Mouse (Mus musculus): Measurements from ENCODE around the gene Hspbap1. TPM values are rescaled to one million over a fixed set of nuclear protein-coding genes. Genes with fewer than 3 reads are reported as not detected.
A peak's percentile ranks its signal among the peaks of the same experiment; 100 is the strongest.

Gene Hspbap1
- polyA plus RNA-seq, 1 experiment from 2014 or later = 15.1 TPM

- ATAC-seq (ENCODE audit: low FRiP score) = no peak
- no peak overlapping the region for H3K4me3 ChIP-seq (replicated peaks; ENCODE audit: low read length)
- no peaks in the 10 kb centered on the region for H3K4me1 ChIP-seq (replicated peaks; ENCODE audit: control insufficient read depth, insufficient read depth, low read length)
- H3K4me2 ChIP-seq (replicated peaks) = no peak overlapping the region
- DNase-seq (ENCODE audit: low spot score) = no peak
- no peak overlapping the region for H3K9ac ChIP-seq
- no peak overlapping the region for H3K27ac ChIP-seq
- no peaks in the 10 kb centered on the region for H3K9me3 ChIP-seq (ENCODE audit: control insufficient read depth, low read length)
- 89% methylated on average over 2 of the region's 2 CpGs for WGBS
- H3K36me3 ChIP-seq (replicated peaks; ENCODE audit: control insufficient read depth, insufficient read depth) = 0 out of 2 replicates have a peak, but pooled peaks cover 6% of the 10 kb centered on the region
- H3K27me3 ChIP-seq (ENCODE audit: control insufficient read depth, insufficient read depth, low read length) = no peaks in the 10 kb centered on the region
These were observed 38.7 kb downstream of the Hspbap1 start for GRCm38 (mm10) chr16:35808838-35809237.

GRCm38 (mm10) chr16:35813119-35813518 is 42.9 kb downstream of the Hspbap1 start:
- H3K9ac ChIP-seq = no peak overlapping the region
- peaks cover 7% of the 10 kb centered on the region; the same call in 1 of the 2 replicates for H3K36me3 ChIP-seq (replicated peaks; ENCODE audit: control insufficient read depth, insufficient read depth)
- DNase-seq (ENCODE audit: low spot score) = no peak
- H3K4me2 ChIP-seq (replicated peaks) = no peak overlapping the region
- no peaks in the 10 kb centered on the region for H3K9me3 ChIP-seq (ENCODE audit: control insufficient read depth, low read length)
- no peak overlapping the region for H3K4me3 ChIP-seq (replicated peaks; ENCODE audit: low read length)
- 95% methylated on average over 3 of the region's 3 CpGs for WGBS
- no peak overlapping the region for H3K27ac ChIP-seq
- H3K4me1 ChIP-seq (replicated peaks; ENCODE audit: control insufficient read depth, insufficient read depth, low read length) = no peaks in the 10 kb centered on the region
- ATAC-seq (ENCODE audit: low FRiP score) = no peak
- H3K27me3 ChIP-seq (ENCODE audit: control insufficient read depth, insufficient read depth, low read length) = no peaks in the 10 kb centered on the region

GRCm38 (mm10) chr16:35817255-35818089 is 47.3 kb downstream of the Hspbap1 start:
- Histone ChIP-seq H3K4me2 (replicated peaks) (no peak overlapping the region), H3K4me1 (replicated peaks; ENCODE audit: control insufficient read depth, insufficient read depth, low read length) (no peaks in the 10 kb centered on the region), H3K27me3 (ENCODE audit: control insufficient read depth, insufficient read depth, low read length) (no peaks in the 10 kb centered on the region), H3K27ac (no peak overlapping the region), H3K9me3 (ENCODE audit: control insufficient read depth, low read length) (no peaks in the 10 kb centered on the region), H3K4me3 (replicated peaks; ENCODE audit: low read length) (no peak overlapping the region), H3K9ac (no peak overlapping the region), H3K36me3 (replicated peaks; ENCODE audit: control insufficient read depth, insufficient read depth) (peaks cover 17% of the 10 kb centered on the region)
- peak; percentile 82 for ATAC-seq (ENCODE audit: low FRiP score)
- DNase-seq (ENCODE audit: low spot score) = peak; percentile 86
- WGBS = 33% methylated on average over 13 of the region's 13 CpGs

GRCm38 (mm10) chr16:35829999-35830398 is 59.8 kb downstream of the Hspbap1 start:
- no peak overlapping the region for H3K4me2 ChIP-seq (replicated peaks)
- no peak overlapping the region for H3K4me3 ChIP-seq (replicated peaks; ENCODE audit: low read length)
- WGBS = 31% methylated on average over 7 of the region's 7 CpGs
- ATAC-seq (ENCODE audit: low FRiP score) (no peak), DNase-seq (ENCODE audit: low spot score) (no peak)
- peaks cover 27% of the 10 kb centered on the region for H3K36me3 ChIP-seq (replicated peaks; ENCODE audit: control insufficient read depth, insufficient read depth)
- no peaks in the 10 kb centered on the region for H3K9me3 ChIP-seq (ENCODE audit: control insufficient read depth, low read length)
- H3K27me3 ChIP-seq (ENCODE audit: control insufficient read depth, insufficient read depth, low read length) = no peaks in the 10 kb centered on the region
- H3K9ac ChIP-seq = no peak overlapping the region
- no peaks in the 10 kb centered on the region for H3K4me1 ChIP-seq (replicated peaks; ENCODE audit: control insufficient read depth, insufficient read depth, low read length)
- no peak overlapping the region for H3K27ac ChIP-seq

GRCm38 (mm10) chr16:35832926-35833325 is 62.8 kb downstream of the Hspbap1 start:
- H3K36me3 ChIP-seq (replicated peaks; ENCODE audit: control insufficient read depth, insufficient read depth) = no peaks in the 10 kb centered on the region
- no peaks in the 10 kb centered on the region for H3K27me3 ChIP-seq (ENCODE audit: control insufficient read depth, insufficient read depth, low read length)
- no peak overlapping the region for H3K9ac ChIP-seq
- no peak overlapping the region for H3K27ac ChIP-seq
- H3K4me1 ChIP-seq (replicated peaks; ENCODE audit: control insufficient read depth, insufficient read depth, low read length) = no peaks in the 10 kb centered on the region
- 89% methylated on average over 3 of the region's 3 CpGs for WGBS
- no peak overlapping the region for H3K4me3 ChIP-seq (replicated peaks; ENCODE audit: low read length)
- ATAC-seq (ENCODE audit: low FRiP score) (no peak), DNase-seq (ENCODE audit: low spot score) (no peak)
- peaks cover 2% of the 10 kb centered on the region; the same call in 1 of the 2 replicates for H3K9me3 ChIP-seq (ENCODE audit: control insufficient read depth, low read length)
- H3K4me2 ChIP-seq (replicated peaks) = no peak overlapping the region

- WGBS = 88% methylated on average over 8 of the region's 8 CpGs
- DNase-seq (ENCODE audit: low spot score) = no peak
- Histone ChIP-seq H3K4me2 (replicated peaks) (no peak overlapping the region), H3K4me1 (replicated peaks; ENCODE audit: control insufficient read depth, insufficient read depth, low read length) (no peaks in the 10 kb centered on the region), H3K36me3 (replicated peaks; ENCODE audit: control insufficient read depth, insufficient read depth) (no peaks in the 10 kb centered on the region), H3K9ac (no peak overlapping the region), H3K27me3 (ENCODE audit: control insufficient read depth, insufficient read depth, low read length) (no peaks in the 10 kb centered on the region), H3K9me3 (ENCODE audit: control insufficient read depth, low read length) (peaks cover 4% of the 10 kb centered on the region; the same call in 1 of the 2 replicates), H3K27ac (no peak overlapping the region), H3K4me3 (replicated peaks; ENCODE audit: low read length) (no peak overlapping the region)
- no peak for ATAC-seq (ENCODE audit: low FRiP score)
These were observed 64.5 kb downstream of the Hspbap1 start for GRCm38 (mm10) chr16:35834653-35835052.

GRCm38 (mm10) chr16:35839680-35840079 is 69.5 kb downstream of the Hspbap1 start:
- no peak for ATAC-seq (ENCODE audit: low FRiP score)
- H3K27ac ChIP-seq = no peak overlapping the region

GRCm38 (mm10) chr16:35847138-35847537 is 77.0 kb downstream of the Hspbap1 start:
- no peaks in the 10 kb centered on the region for H3K4me1 ChIP-seq (replicated peaks; ENCODE audit: control insufficient read depth, insufficient read depth, low read length)
- no peaks in the 10 kb centered on the region for H3K27me3 ChIP-seq (ENCODE audit: control insufficient read depth, insufficient read depth, low read length)
- no peak overlapping the region for H3K4me2 ChIP-seq (replicated peaks)
- no peak overlapping the region for H3K4me3 ChIP-seq (replicated peaks; ENCODE audit: low read length)
- ATAC-seq (ENCODE audit: low FRiP score) = no peak
- no peaks in the 10 kb centered on the region for H3K9me3 ChIP-seq (ENCODE audit: control insufficient read depth, low read length)
- H3K9ac ChIP-seq = no peak overlapping the region
- DNase-seq (ENCODE audit: low spot score) = no peak
- H3K27ac ChIP-seq = no peak overlapping the region
- H3K36me3 ChIP-seq (replicated peaks; ENCODE audit: control insufficient read depth, insufficient read depth) = no peaks in the 10 kb centered on the region

More at GRCm38 (mm10) chr16:35839680-35840079, 69.5 kb downstream of the Hspbap1 start:
- Histone ChIP-seq H3K4me3 (replicated peaks; ENCODE audit: low read length) (no peak overlapping the region), H3K4me2 (replicated peaks) (no peak overlapping the region), H3K9ac (no peak overlapping the region), H3K9me3 (ENCODE audit: control insufficient read depth, low read length) (peaks cover 4% of the 10 kb centered on the region; the same call in 1 of the 2 replicates), H3K36me3 (replicated peaks; ENCODE audit: control insufficient read depth, insufficient read depth) (no peaks in the 10 kb centered on the region), H3K4me1 (replicated peaks; ENCODE audit: control insufficient read depth, insufficient read depth, low read length) (no peaks in the 10 kb centered on the region), H3K27me3 (ENCODE audit: control insufficient read depth, insufficient read depth, low read length) (no peaks in the 10 kb centered on the region)
- WGBS = 36% methylated on average over 1 of the region's 1 CpGs
- peak; percentile 30 for DNase-seq (ENCODE audit: low spot score)

GRCm38 (mm10) chr16:35855846-35856245 is 85.7 kb downstream of the Hspbap1 start:
- DNase-seq (ENCODE audit: low spot score) (no peak), ATAC-seq (ENCODE audit: low FRiP score) (no peak)
- Histone ChIP-seq H3K4me3 (replicated peaks; ENCODE audit: low read length) (no peak overlapping the region), H3K4me1 (replicated peaks; ENCODE audit: control insufficient read depth, insufficient read depth, low read length) (no peaks in the 10 kb centered on the region), H3K27me3 (ENCODE audit: control insufficient read depth, insufficient read depth, low read length) (no peaks in the 10 kb centered on the region), H3K27ac (no peak overlapping the region), H3K9ac (no peak overlapping the region), H3K4me2 (replicated peaks) (no peak overlapping the region), H3K9me3 (ENCODE audit: control insufficient read depth, low read length) (no peaks in the 10 kb centered on the region), H3K36me3 (replicated peaks; ENCODE audit: control insufficient read depth, insufficient read depth) (no peaks in the 10 kb centered on the region)
- 86% methylated on average over 4 of the region's 4 CpGs for WGBS
